Mouse (Mus musculus) ES-E14 (cell line): ENCODE measurements around the gene Actr6. TPM values are rescaled to one million over a fixed set of nuclear protein-coding genes. Genes with fewer than 3 reads are reported as not detected.

Source experiments
- DNase-seq: peaks from one replicate; pipeline ENCODE4 v3.0.0-alpha.2; 2013; ENCODE audit warnings: low read depth, low spot score
- H3K27ac ChIP-seq: 2 replicates; pipeline ENCODE4 v1.5.1; 2012; ENCODE audit warnings: low read depth, mild to moderate bottlenecking, low read length, moderate library complexity, mixed read lengths; ENCODE audit not compliant: poor library complexity, insufficient read depth, severe bottlenecking
- H3K36me3 ChIP-seq: 2 replicates; pipeline ENCODE4 v1.6.1; 2012; ENCODE audit warnings: mild to moderate bottlenecking, low read length, moderate library complexity, mixed read lengths; ENCODE audit not compliant: control insufficient read depth, poor library complexity, insufficient read depth, severe bottlenecking
- H3K4me1 ChIP-seq, 2 experiments: fragments of 150-350 bp in 1 of 2; sonication (generic) in 1 of 2; 2 replicates each; pipeline ENCODE4 v1.6.1; 2012; ENCODE audit warnings: low read length in 2 of 2, mild to moderate bottlenecking in 1 of 2, mixed read lengths in 1 of 2; ENCODE audit not compliant: control insufficient read depth in 2 of 2, insufficient read depth in 2 of 2, poor library complexity in 1 of 2
- H3K4me3 ChIP-seq, 2 experiments: fragments of 150-350 bp in 1 of 2; sonication (generic) in 1 of 2; 2 replicates each; pipeline ENCODE4 v1.5.1; 2012; ENCODE audit warnings: low read length in 2 of 2, low read depth in 1 of 2, mild to moderate bottlenecking in 1 of 2, mixed read lengths in 1 of 2; ENCODE audit not compliant: insufficient read depth in 1 of 2, poor library complexity in 1 of 2, severe bottlenecking in 1 of 2
- H3K9ac ChIP-seq: 2 replicates; pipeline ENCODE4 v1.6.1; 2012; ENCODE audit warnings: low read depth, mild to moderate bottlenecking, low read length, mixed read lengths; ENCODE audit not compliant: poor library complexity, insufficient read depth, severe bottlenecking
- H3K9me3 ChIP-seq: fragments of 150-350 bp; sonication (generic); 2 replicates; pipeline ENCODE4 v1.6.1; 2012; ENCODE audit warnings: low read depth, mild to moderate bottlenecking, low read length; ENCODE audit not compliant: control insufficient read depth, insufficient read depth
- CHD2 ChIP-seq: IDR thresholded peaks from 2 replicates; pipeline ENCODE4 v1.6.1; 2014; ENCODE audit warnings: mild to moderate bottlenecking, low read depth, low read length, inconsistent platforms
- HCFC1 ChIP-seq: IDR thresholded peaks from 2 replicates; pipeline ENCODE4 v1.6.1; 2012; ENCODE audit warnings: low read length, inconsistent platforms, borderline replicate concordance; ENCODE audit not compliant: insufficient read depth
- MAFK ChIP-seq: IDR thresholded peaks from 2 replicates; pipeline ENCODE4 v1.6.1; 2014; ENCODE audit warnings: mild to moderate bottlenecking, low read depth, low read length, inconsistent platforms; ENCODE audit not compliant: insufficient read depth
- ZC3H11A ChIP-seq: IDR thresholded peaks from 2 replicates; pipeline ENCODE4 v1.6.1; 2012; ENCODE audit warnings: low read depth, mild to moderate bottlenecking, inconsistent platforms, low read length, borderline replicate concordance
- ZNF384 ChIP-seq: IDR thresholded peaks from 2 replicates; pipeline ENCODE4 v1.6.1; 2012; ENCODE audit warnings: low read depth, low read length, inconsistent platforms
- in situ Hi-C, 2 experiments: fragments of 600-800 bp; cut with MboI; formaldehyde crosslinking; loops; one replicate each; pipeline ENCODE4 v1.15.1; 2025; ENCODE audit warnings: low sequenced_read_pairs in 2 of 2, inconsistent platforms in 1 of 2; ENCODE audit not compliant: unreplicated experiment in 2 of 2
- total RNA-seq: library from RNA; depleted of rRNA; stranded (reverse); fragments of 300-350 nt; gene quantifications from 2 replicates; pipeline ENCODE4 v1.2.3, GENCODE M21; 2012

Actr6 gene
- total RNA-seq, 1 experiment: 17.2 TPM

- Histone ChIP-seq H3K4me1 (no peaks in the 10 kb centered on the region), H3K9me3 (no peaks in the 10 kb centered on the region), H3K27ac (no peak overlapping the region), H3K9ac (no peak overlapping the region), H3K36me3 (no peaks in the 10 kb centered on the region), H3K4me3 (no peak overlapping the region)
- TF ChIP-seq ZC3H11A (no peak), MAFK (no peak), HCFC1 (no peak), ZNF384 (no peak), CHD2 (no peak)
- in situ Hi-C loops: no loop called here
- DNase-seq: no peak
These were observed 36.4 kb upstream of the Actr6 start for GRCm38 (mm10) chr10:89768352-89769020.

- DNase-seq: no peak
- in situ Hi-C loops: no loop called here
- TF ChIP-seq MAFK (no peak), HCFC1 (no peak)
- Histone ChIP-seq H3K36me3 (no peaks in the 10 kb centered on the region), H3K9ac (no peak overlapping the region), H3K27ac (no peak overlapping the region), H3K4me3 (no peak overlapping the region), H3K4me1 (no peaks in the 10 kb centered on the region), H3K9me3 (no peaks in the 10 kb centered on the region)
These were observed 34.0 kb upstream of the Actr6 start for GRCm38 (mm10) chr10:89765790-89766714.

GRCm38 (mm10) chr10:89764457-89765121 is 32.5 kb upstream of the Actr6 start:
- H3K27ac ChIP-seq: no peak overlapping the region
- no peak for DNase-seq

GRCm38 (mm10) chr10:89760772-89761171 is 28.7 kb upstream of the Actr6 start:
- Histone ChIP-seq H3K9ac (no peak overlapping the region), H3K4me3 (no peak overlapping the region), H3K27ac (no peak overlapping the region), H3K4me1 (no peaks in the 10 kb centered on the region), H3K9me3 (no peaks in the 10 kb centered on the region), H3K36me3 (no peaks in the 10 kb centered on the region)
- DNase-seq: no peak
- TF ChIP-seq CHD2 (no peak), ZC3H11A (no peak), MAFK (no peak), ZNF384 (no peak), HCFC1 (no peak)
- in situ Hi-C loops: no loop called here

More at GRCm38 (mm10) chr10:89764457-89765121, 32.5 kb upstream of the Actr6 start:
- TF ChIP-seq ZC3H11A: no peak
- TF ChIP-seq ZNF384: no peak
- TF ChIP-seq CHD2: no peak
- no peak for TF ChIP-seq MAFK
- TF ChIP-seq HCFC1: no peak
- Histone ChIP-seq H3K4me3 (no peak overlapping the region), H3K4me1 (no peaks in the 10 kb centered on the region), H3K9me3 (no peaks in the 10 kb centered on the region), H3K36me3 (no peaks in the 10 kb centered on the region), H3K9ac (no peak overlapping the region)
- in situ Hi-C loops: no loop called here
